Mouse (Mus musculus) heart, embryonic 16.5 days (tissue): ENCODE measurements around the gene Ercc6l. TPM values are rescaled to one million over a fixed set of nuclear protein-coding genes. Genes with fewer than 3 reads are reported as not detected.

ENCODE experiments used
- polyA plus RNA-seq: library from polyadenylated mRNA; unstranded; fragments of >200 nt; fragmentation: Nextera tagmentation; extraction: Ambion mirVana; gene quantifications from 2 replicates; pipeline ENCODE4 v1.2.1, GENCODE M21; 2015

The Ercc6l gene
- polyA plus RNA-seq, 1 experiment from 2014 or later, result 7.9 TPM

Other genes with a start within 250 kb of the Ercc6l start
- 0.42 and 1.5 TPM in 2 replicates for gene Rtl5, start 85.8 kb downstream of the Ercc6l start, polyA plus RNA-seq
- 35.2 and 38.2 TPM in 2 replicates for gene Pin4, start 37.6 kb downstream of the Ercc6l start, polyA plus RNA-seq
- gene Rps4x, start 32.3 kb upstream of the Ercc6l start, polyA plus RNA-seq, result 436 and 437 TPM in 2 replicates
- gene Cited1, start 95.1 kb upstream of the Ercc6l start, polyA plus RNA-seq, result 322 and 350 TPM in 2 replicates